Mouse (Mus musculus) kidney, postnatal 36 days (tissue): ENCODE results near the gene Tbxas1.

ENCODE experiments used
- DNase-seq, 2 experiments: peaks; one replicate each; pipeline ENCODE4 v3.0.0; 2021 to 2022; ENCODE audit warnings: mixed read lengths in 2 of 2

Tbxas1 gene

GRCm38 (mm10) chr6:39004003-39004473 is 128.8 kb downstream of the Tbxas1 start:
- DNase-seq = peak; percentile 50 to 69

- no peak for DNase-seq
These were observed 130.2 kb downstream of the Tbxas1 start for GRCm38 (mm10) chr6:39005267-39005944.

GRCm38 (mm10) chr6:39005945-39006572 is 130.9 kb downstream of the Tbxas1 start:
- DNase-seq = no peak

GRCm38 (mm10) chr6:39007223-39007622 is 132.0 kb downstream of the Tbxas1 start:
- peak in 1 of 2 experiments; percentile 15 for DNase-seq

GRCm38 (mm10) chr6:39008116-39008515 is 132.9 kb downstream of the Tbxas1 start:
- DNase-seq = no peak

GRCm38 (mm10) chr6:39013034-39013832 is 138.0 kb downstream of the Tbxas1 start:
- no peak for DNase-seq

- no peak for DNase-seq
These were observed 142.7 kb downstream of the Tbxas1 start for GRCm38 (mm10) chr6:39017942-39018341.

GRCm38 (mm10) chr6:39018805-39019204 is 143.6 kb downstream of the Tbxas1 start:
- peak in 1 of 2 experiments; percentile 39 for DNase-seq

- no peak for DNase-seq
These were observed 144.0 kb downstream of the Tbxas1 start for GRCm38 (mm10) chr6:39019219-39019618.

GRCm38 (mm10) chr6:39021909-39022308 is 146.7 kb downstream of the Tbxas1 start:
- DNase-seq = no peak

GRCm38 (mm10) chr6:39022461-39023181 is 147.4 kb downstream of the Tbxas1 start:
- DNase-seq = no peak

- no peak for DNase-seq
These were observed 149.4 kb downstream of the Tbxas1 start for GRCm38 (mm10) chr6:39024631-39025030.

- no peak for DNase-seq
These were observed 149.8 kb downstream of the Tbxas1 start for GRCm38 (mm10) chr6:39025038-39025437.

- DNase-seq = no peak
These were observed 155.5 kb downstream of the Tbxas1 start for GRCm38 (mm10) chr6:39030714-39031113.

- no peak for DNase-seq
These were observed 158.5 kb downstream of the Tbxas1 start for GRCm38 (mm10) chr6:39033676-39034075.

GRCm38 (mm10) chr6:39035039-39035438 is 159.8 kb downstream of the Tbxas1 start:
- DNase-seq = no peak

- peak; percentile 30 to 32 for DNase-seq
These were observed 161.0 kb downstream of the Tbxas1 start for GRCm38 (mm10) chr6:39036204-39036603.

- no peak for DNase-seq
These were observed 165.2 kb downstream of the Tbxas1 start for GRCm38 (mm10) chr6:39040451-39040850.

GRCm38 (mm10) chr6:39049141-39049540 is 173.9 kb downstream of the Tbxas1 start:
- no peak for DNase-seq

GRCm38 (mm10) chr6:39050836-39051235 is 175.6 kb downstream of the Tbxas1 start:
- no peak for DNase-seq

- peak in 1 of 2 experiments; percentile 38 for DNase-seq
These were observed 176.8 kb downstream of the Tbxas1 start for GRCm38 (mm10) chr6:39051799-39052556.

- peak; percentile 35 to 36 for DNase-seq
These were observed 177.4 kb downstream of the Tbxas1 start for GRCm38 (mm10) chr6:39052636-39053035.
